Mouse (Mus musculus) ZHBTc4 (cell line): ENCODE measurements around the gene Ldlr.
A peak's percentile ranks its signal among the peaks of the same experiment; 100 is the strongest.
"Not testable (repeated sequence)": the region's sequence is repeated elsewhere in the genome, so short reads cannot be mapped to it uniquely, and the experiment has no call there.

Experiments used
- DNase-seq: peaks from one replicate; pipeline ENCODE4 v3.0.0-alpha.2; 2011; ENCODE audit warnings: low read depth, low spot score

The Ldlr gene

GRCm38 (mm10) chr9:21788234-21788633 lies 65.0 kb downstream of the Ldlr start:
- DNase-seq = no peak

DNA sequence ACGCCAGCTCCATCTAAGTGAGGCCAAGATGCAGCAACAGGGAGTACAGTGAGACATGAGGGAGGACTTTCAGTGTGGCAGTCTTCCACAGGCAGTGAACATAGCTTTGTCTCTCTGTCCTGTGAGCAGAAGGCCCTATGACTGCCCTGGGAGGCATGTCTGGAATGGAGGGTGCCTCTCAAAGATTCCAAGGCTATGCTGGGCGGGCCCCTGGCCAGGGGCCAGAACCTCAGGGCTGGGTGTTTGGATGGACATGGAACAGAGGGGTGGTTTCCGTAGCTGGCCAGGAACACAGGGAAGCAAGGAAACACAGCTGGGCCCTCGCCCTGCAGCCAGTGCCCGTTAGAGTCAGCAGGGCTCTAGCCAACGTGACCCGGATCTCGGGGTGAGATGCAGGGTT lies 68.6 kb downstream of the Ldlr start:
- DNase-seq = no peak

DNA sequence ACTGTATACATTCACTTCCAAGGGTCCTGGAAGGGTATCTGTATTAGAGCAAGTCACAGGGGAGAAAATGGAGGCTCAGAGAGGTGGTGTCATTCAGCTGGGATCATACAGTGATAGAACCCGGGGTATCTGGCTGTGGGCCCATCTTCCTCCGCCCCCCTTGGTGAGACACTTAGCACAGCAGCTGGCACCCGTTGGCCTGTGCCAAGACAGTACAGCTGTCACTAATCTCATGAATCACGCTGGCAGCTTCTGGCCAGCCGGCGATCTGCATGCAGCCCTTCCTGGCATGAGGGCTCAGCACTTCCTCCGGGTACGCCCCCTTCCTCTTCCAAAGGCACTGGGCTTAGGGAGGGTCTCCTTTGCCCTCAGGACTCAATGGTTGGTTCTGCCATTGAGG lies 69.4 kb downstream of the Ldlr start:
- DNase-seq = no peak

DNA sequence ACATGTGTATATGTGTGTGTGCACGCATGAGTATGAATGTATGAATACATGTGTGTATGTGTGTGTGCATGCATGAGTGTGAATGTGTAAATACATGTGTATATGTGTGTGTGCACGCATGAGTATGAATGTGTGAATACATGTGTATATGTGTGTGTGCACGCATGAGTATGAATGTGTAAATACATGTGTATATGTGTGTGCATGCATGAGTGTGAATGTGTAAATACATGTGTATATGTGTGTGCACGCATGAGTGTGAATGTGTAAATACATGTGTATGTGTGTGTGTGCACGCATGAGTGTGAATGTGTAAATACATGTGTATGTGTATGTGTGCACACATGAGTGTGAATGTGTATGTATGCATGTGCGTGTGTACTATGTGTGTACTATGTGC lies 70.2 kb downstream of the Ldlr start:
- not testable (repeated sequence) for DNase-seq

DNA sequence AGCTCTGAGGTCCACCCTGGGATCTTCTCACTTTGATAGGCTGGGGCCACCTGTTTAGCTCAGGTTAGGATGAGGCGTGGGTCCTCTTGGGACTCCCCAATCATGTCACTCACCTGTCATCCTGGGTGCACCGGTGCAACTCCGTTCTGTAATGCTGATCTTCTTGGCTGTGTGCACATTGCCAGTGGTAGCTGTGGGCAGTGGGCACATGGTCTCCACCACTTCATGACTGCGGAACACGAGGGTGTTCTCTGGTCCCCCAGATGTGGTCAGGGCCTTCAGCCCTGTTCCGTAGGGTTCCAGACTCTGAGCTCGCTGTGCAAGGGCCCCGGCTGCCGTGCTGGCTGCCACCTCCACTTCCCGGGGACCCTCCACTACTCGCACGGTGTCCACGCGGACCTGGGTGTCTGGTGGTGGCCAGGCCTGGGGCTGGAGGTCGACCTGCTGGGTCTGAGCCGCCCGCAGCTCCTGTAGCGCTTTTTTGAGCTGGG lies 71.1 kb downstream of the Ldlr start:
- no peak for DNase-seq

- no peak for DNase-seq
Observed at GRCm38 (mm10) chr9:21794925-21795324, 71.6 kb downstream of the Ldlr start.

DNA sequence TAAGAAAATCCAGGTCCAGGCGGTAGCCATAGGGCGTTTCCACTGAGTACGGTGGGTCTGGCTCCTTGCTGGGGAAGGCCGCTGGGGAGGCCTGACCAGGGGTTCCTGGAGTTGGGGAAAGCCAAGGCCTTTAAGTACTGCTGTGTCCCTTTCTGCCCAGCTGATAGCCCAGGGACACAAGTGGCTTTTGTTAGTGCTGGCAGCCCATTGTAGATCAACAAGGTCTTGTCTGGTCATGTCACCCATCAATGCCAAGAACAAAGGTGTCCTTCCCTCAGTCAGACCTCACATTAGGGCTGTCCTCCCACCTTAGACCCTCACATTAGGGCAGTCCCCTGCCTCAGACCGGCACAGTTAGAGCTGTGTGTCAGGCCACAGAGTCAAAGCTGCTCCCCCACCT lies 72.3 kb downstream of the Ldlr start:
- DNase-seq = peak; percentile 31

GRCm38 (mm10) chr9:21796259-21796658 lies 73.0 kb downstream of the Ldlr start:
- no peak for DNase-seq

- no peak for DNase-seq
Observed at GRCm38 (mm10) chr9:21796919-21797318, 73.6 kb downstream of the Ldlr start.

DNA sequence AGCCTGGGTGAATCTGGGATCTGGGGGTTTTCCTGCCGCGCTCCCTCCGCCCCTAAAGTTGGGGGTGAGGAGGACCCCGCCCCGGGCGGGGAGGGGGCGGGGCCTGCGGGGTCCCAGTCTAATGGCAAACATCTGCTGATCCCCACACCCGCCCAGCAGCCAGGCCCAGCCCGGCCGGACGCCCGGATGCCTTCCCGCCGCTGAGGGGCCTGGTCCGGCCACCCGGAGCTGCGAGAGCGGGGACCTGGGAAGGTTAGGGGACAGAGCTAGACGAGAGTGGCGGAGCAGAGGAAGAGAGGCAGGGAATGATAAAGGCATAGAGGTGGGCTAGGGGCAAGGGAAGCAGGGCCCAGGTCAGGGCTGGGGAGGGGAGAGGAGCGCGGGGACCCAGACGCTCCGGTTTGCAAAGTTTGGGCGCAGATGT lies 74.7 kb downstream of the Ldlr start:
- DNase-seq = peak; percentile 67

GRCm38 (mm10) chr9:21798345-21799009 lies 75.2 kb downstream of the Ldlr start, which contains the start of gene Kank2:
Gene Kank2 (minus strand): TSS chr9:21798744.
- DNase-seq = peak; percentile 89

DNA sequence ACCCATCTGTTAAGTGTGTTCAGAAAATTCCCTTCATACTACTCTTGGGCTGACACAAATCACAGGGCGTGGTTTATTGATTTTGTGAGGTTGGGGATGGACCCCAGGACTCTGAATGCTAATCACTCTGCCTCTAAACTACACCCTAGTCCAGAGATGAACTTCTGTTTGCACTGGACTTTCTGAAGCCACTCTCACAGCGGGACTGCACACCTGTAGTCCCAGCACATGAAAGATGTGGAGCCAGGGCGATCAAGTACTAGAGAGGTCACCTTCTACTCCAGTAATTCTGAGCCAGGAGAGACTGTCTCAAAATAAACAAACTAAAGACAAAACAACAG lies 75.7 kb downstream of the Ldlr start:
- peak; percentile 65 for DNase-seq
